Mouse (Mus musculus) liver, embryonic 13.5 days (tissue): ENCODE measurements around the gene Gulp1. TPM values are rescaled to one million over a fixed set of nuclear protein-coding genes. Genes with fewer than 3 reads are reported as not detected.

ENCODE experiments used
- ATAC-seq: fragments of 200-750 bp; cut with Nextera tagmentation; 2 replicates; pipeline ENCODE4 v1.8.0; 2017; ENCODE audit warnings: low read depth, mild to moderate bottlenecking, moderate number of reproducible peaks, moderate library complexity
- DNase-seq: peaks from one replicate; pipeline ENCODE4 v3.0.0; 2022
- H3K27ac ChIP-seq: fragments of 300-500 bp; sonication (generic); 2 replicates; pipeline ENCODE4 v1.5.1; 2015; ENCODE audit warnings: moderate library complexity, mild to moderate bottlenecking, inconsistent platforms
- H3K27me3 ChIP-seq: fragments of 300-500 bp; sonication (generic); 2 replicates; pipeline ENCODE4 v1.6.1; 2015; ENCODE audit warnings: mild to moderate bottlenecking, inconsistent platforms
- H3K36me3 ChIP-seq: fragments of 300-500 bp; sonication (generic); 2 replicates; pipeline ENCODE4 v1.6.1; 2015; ENCODE audit warnings: mild to moderate bottlenecking, inconsistent platforms
- H3K4me1 ChIP-seq: fragments of 300-500 bp; sonication (generic); replicated peaks from 2 replicates; pipeline ENCODE4 v1.6.1; 2015; ENCODE audit warnings: inconsistent platforms
- H3K4me2 ChIP-seq: fragments of 300-500 bp; sonication (generic); 2 replicates; pipeline ENCODE4 v1.6.1; 2015; ENCODE audit warnings: inconsistent platforms, mild to moderate bottlenecking, moderate library complexity
- H3K4me3 ChIP-seq: fragments of 300-500 bp; sonication (generic); replicated peaks from 2 replicates; pipeline ENCODE4 v1.5.1; 2015; ENCODE audit warnings: mild to moderate bottlenecking, inconsistent platforms
- H3K9ac ChIP-seq: fragments of 300-500 bp; sonication (generic); 2 replicates; pipeline ENCODE4 v1.6.1; 2015; ENCODE audit warnings: mild to moderate bottlenecking, inconsistent platforms
- H3K9me3 ChIP-seq: fragments of 300-500 bp; sonication (generic); replicated peaks from 2 replicates; pipeline ENCODE4 v1.6.1; 2016; ENCODE audit warnings: inconsistent platforms
- WGBS: fragments of 180-500 bp; shearing (Covaris S2); methylation state at CpG from one replicate; pipeline ENCODE4 v1.1.7; 2015; ENCODE audit not compliant: insufficient replicate concordance; 5-methylcytosine and 5-hydroxymethylcytosine counted together
- polyA plus RNA-seq: library from polyadenylated mRNA; unstranded; fragments of >200 nt; fragmentation: Nextera tagmentation; extraction: Ambion mirVana; gene quantifications from 2 replicates; pipeline ENCODE4 v1.2.1, GENCODE M21; 2015

Gulp1 gene
- 0.77 and 1.6 TPM in 2 replicates for polyA plus RNA-seq

DNA sequence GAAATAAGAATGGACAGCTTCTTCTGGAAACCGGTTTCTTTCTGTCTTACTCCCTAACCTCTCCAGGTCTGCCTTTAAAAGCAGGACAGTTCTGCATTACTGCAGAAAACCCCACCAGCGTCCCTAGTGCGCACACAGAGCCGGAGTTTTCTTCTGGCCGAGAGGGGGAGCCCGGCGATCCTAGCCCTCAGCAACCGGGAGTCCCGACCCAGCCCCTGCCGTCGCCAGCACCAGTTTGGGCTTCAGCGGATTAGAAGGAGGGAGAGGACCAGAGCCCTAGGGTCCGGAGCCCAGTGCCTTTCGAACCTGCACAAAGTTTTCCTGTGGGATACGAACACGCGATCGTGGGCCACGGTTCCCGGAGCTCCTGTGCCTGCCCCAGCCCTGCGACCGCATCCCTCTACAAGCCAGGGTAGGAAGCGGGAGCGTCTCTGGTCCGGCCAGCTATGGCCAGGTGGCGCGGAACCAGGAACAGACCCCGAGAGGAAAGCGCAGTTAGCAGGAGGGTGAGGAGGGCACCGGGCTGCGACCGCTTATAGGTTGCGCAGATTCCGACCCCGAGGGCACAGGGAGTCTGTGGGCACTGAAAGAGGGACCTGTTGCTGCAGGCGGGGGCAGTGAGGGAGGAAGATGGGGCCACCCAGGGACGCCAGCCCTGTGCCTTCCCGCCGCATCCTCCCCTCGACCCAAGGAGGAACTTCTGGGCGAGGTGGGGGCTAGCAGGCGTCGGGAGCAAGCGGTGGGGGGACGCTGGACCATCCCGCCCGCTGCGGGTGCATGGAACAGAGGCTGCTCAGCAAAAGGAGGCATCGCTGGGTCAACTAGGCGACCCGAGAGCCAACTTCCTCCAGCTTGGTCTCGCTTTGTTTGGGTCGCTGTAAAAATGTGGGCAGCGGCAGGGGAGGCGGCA lies at the start of gene Gulp1:
Gene Gulp1 (plus strand): TSS at position 51 of the 910 bp plus-strand sequence.
- Histone ChIP-seq H3K4me3 (peak within 1 kb of the TSS; percentile 57), H3K4me2 (peak within 1 kb of the TSS; percentile 74), H3K9me3 (no peaks in the 10 kb centered on the region), H3K9ac (peak within 1 kb of the TSS; percentile 59), H3K36me3 (no peaks in the 10 kb centered on the region), H3K4me1 (no peaks in the 10 kb centered on the region; the same call in 1 of the 2 replicates), H3K27ac (no peak within 1 kb of the TSS; the same call in 1 of the 2 replicates), H3K27me3 (peaks cover 14% of the 10 kb centered on the region)
- ATAC-seq (peak; percentile 67), DNase-seq (peak; percentile 4)
- WGBS, result under 1% methylated on average over 55 of the region's 55 CpGs

DNA sequence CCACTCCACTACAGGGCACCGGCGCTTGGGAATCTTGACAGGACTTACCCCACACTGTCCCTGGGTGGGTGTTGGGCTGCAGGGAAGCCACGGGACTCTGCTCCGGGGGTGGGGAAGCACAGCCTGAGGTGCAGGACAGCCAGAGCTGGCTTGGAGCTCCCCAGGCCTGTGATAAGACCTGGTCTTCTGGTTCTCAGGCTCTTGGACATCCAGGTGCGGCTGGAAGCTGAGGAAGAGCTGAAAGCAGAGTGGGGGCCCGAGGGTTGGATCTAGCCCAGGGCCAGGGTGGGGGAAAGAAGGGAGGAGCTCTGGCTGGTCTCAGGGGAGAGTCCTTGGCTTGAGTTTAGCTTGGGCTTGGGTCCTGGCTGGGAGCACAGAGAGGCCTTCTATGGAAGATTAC lies 1.1 kb upstream of the Gulp1 start:
- no peak for DNase-seq
- Histone ChIP-seq H3K4me1 (no peaks in the 10 kb centered on the region; the same call in 1 of the 2 replicates), H3K27ac (no peak overlapping the region), H3K27me3 (peaks cover 14% of the 10 kb centered on the region), H3K9me3 (no peaks in the 10 kb centered on the region), H3K36me3 (no peaks in the 10 kb centered on the region), H3K4me3 (no peak overlapping the region), H3K9ac (no peak overlapping the region), H3K4me2 (no peak overlapping the region)
- 60% methylated on average over 6 of the region's 6 CpGs for WGBS
- no peak for ATAC-seq

DNA sequence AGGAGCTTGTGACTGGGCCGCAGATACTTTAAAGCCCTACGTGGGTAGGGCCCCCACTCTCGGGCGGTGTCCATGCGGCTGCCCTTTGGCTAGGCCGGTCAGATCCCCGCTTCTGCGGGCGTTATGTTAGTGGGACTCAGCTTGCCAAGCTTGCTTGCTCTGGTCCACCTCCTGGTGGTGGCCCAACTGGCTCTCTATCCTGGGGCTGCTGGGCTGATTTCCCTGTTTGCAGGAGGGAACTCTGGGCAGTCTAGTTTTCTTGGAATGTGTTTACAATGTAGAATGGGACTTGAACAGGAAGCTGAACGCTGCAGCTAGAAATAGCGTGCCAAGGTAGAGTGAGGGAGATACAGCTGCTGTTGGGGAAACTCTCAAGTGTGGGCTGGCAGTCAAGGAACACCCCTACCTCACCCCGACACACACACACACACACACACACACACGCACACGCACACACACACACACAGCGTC lies 1.1 kb downstream of the Gulp1 start:
- Histone ChIP-seq H3K4me3 (peak overlapping the region; percentile 57), H3K27me3 (peaks cover 14% of the 10 kb centered on the region), H3K4me1 (no peaks in the 10 kb centered on the region; the same call in 1 of the 2 replicates), H3K9ac (peak overlapping the region; percentile 59), H3K4me2 (peak overlapping the region; percentile 74), H3K36me3 (no peaks in the 10 kb centered on the region), H3K27ac (no peak overlapping the region; the same call in 1 of the 2 replicates), H3K9me3 (no peaks in the 10 kb centered on the region)
- ATAC-seq (0 out of 2 replicates have a peak, but pooled peaks have one; percentile 7), DNase-seq (no peak)
- 10% methylated on average over 15 of the region's 15 CpGs for WGBS

DNA sequence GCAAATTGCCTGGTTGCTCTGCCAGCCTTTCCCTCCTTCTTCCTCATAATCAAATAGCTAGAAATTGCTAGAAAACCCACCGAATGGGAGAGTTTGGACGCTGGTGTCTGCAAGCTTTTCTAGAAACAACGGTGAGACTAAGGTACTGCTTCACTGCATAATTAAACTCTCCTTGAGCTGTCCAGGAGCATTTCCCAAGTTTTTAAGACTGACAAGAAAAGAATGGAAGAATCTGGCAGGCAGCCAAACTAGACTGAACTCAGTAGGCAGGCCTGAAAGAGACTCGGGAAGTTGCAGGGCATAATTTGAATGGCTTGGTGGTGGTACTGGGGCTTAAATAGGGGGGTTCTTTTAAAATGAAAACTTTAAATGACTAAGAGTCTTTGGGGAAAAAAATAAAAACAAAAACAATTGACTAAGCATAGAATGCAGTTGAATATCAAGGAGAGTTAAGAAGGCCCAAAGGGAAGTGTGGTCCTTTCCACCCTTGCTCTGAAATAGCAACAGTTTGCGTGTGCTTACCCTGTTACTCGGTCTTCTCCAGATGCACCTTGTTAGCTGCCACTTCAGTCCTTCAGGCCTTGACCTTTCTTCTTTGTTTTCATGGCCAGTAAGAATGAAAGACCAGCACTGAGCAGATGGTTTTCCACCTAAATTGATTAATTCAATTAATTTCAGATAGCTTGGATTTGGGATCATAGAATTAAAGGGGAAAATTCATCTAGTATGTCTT lies 2.0 kb downstream of the Gulp1 start:
- Histone ChIP-seq H3K9ac (no peak overlapping the region), H3K4me3 (no peak overlapping the region), H3K9me3 (no peaks in the 10 kb centered on the region), H3K27me3 (peaks cover 14% of the 10 kb centered on the region), H3K36me3 (no peaks in the 10 kb centered on the region), H3K4me1 (no peaks in the 10 kb centered on the region; the same call in 1 of the 2 replicates), H3K27ac (no peak overlapping the region), H3K4me2 (no peak overlapping the region)
- DNase-seq (no peak), ATAC-seq (no peak)
- WGBS, result 65% methylated on average over 6 of the region's 6 CpGs

- Histone ChIP-seq H3K4me1 (no peaks in the 10 kb centered on the region), H3K9ac (no peak overlapping the region), H3K4me3 (no peak overlapping the region), H3K36me3 (no peaks in the 10 kb centered on the region), H3K9me3 (no peaks in the 10 kb centered on the region), H3K27ac (no peak overlapping the region), H3K27me3 (no peaks in the 10 kb centered on the region), H3K4me2 (no peak overlapping the region)
- ATAC-seq, result no peak
- WGBS, result 76% methylated on average over 4 of the region's 4 CpGs
- DNase-seq, result no peak
Measured at GRCm38 (mm10) chr1:44567431-44567830, 16.1 kb downstream of the Gulp1 start.

GRCm38 (mm10) chr1:44568296-44568695 lies 17.0 kb downstream of the Gulp1 start:
- no peaks in the 10 kb centered on the region for H3K9me3 ChIP-seq
- no peak overlapping the region for H3K4me2 ChIP-seq
- H3K9ac ChIP-seq, result no peak overlapping the region
- ATAC-seq (no peak), DNase-seq (no peak)
- H3K4me1 ChIP-seq, result no peaks in the 10 kb centered on the region
- no peak overlapping the region for H3K4me3 ChIP-seq
- H3K27me3 ChIP-seq, result no peaks in the 10 kb centered on the region
- WGBS, result 55% methylated on average over 2 of the region's 2 CpGs
- H3K36me3 ChIP-seq, result no peaks in the 10 kb centered on the region
- no peak overlapping the region for H3K27ac ChIP-seq

GRCm38 (mm10) chr1:44576001-44576400 lies 24.7 kb downstream of the Gulp1 start:
- no peak for DNase-seq
- Histone ChIP-seq H3K4me2 (no peak overlapping the region), H3K27me3 (no peaks in the 10 kb centered on the region), H3K9ac (no peak overlapping the region), H3K9me3 (no peaks in the 10 kb centered on the region), H3K4me3 (no peak overlapping the region), H3K36me3 (no peaks in the 10 kb centered on the region), H3K4me1 (no peaks in the 10 kb centered on the region), H3K27ac (no peak overlapping the region)
- 81% methylated on average over 1 of the region's 1 CpGs for WGBS
- no peak for ATAC-seq

DNA sequence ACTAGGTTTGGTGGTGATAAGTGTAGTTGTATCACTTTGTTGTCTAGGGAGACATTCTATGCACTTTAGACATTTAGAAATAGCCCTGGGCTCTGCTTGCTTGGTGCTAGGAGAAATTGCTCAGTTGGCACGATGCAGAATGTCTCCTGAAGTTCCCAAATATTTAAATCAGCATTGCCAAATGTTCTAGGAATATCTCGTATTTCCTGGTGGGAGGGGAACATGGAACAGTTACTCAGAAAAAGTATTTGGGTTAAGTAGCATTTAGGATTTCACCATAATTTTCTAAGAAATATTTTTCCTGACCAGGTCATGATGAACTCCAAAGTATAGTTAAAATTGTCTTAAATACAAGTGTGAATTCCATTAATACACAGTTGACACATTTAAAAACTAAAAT lies 25.3 kb downstream of the Gulp1 start:
- Histone ChIP-seq H3K4me1 (no peaks in the 10 kb centered on the region), H3K36me3 (no peaks in the 10 kb centered on the region), H3K27me3 (no peaks in the 10 kb centered on the region), H3K4me2 (no peak overlapping the region), H3K9me3 (no peaks in the 10 kb centered on the region), H3K27ac (no peak overlapping the region), H3K4me3 (no peak overlapping the region), H3K9ac (no peak overlapping the region)
- ATAC-seq, result no peak
- 58% methylated on average over 2 of the region's 2 CpGs for WGBS
- no peak for DNase-seq

GRCm38 (mm10) chr1:44580390-44580789 lies 29.1 kb downstream of the Gulp1 start:
- Histone ChIP-seq H3K27me3 (no peaks in the 10 kb centered on the region), H3K4me1 (no peaks in the 10 kb centered on the region), H3K36me3 (no peaks in the 10 kb centered on the region), H3K9me3 (no peaks in the 10 kb centered on the region), H3K4me2 (no peak overlapping the region), H3K4me3 (no peak overlapping the region), H3K9ac (no peak overlapping the region), H3K27ac (no peak overlapping the region)
- WGBS, result 69% methylated on average over 3 of the region's 3 CpGs
- DNase-seq, result no peak
- ATAC-seq, result no peak

GRCm38 (mm10) chr1:44584886-44585385 lies 33.6 kb downstream of the Gulp1 start:
- Histone ChIP-seq H3K9ac (no peak overlapping the region), H3K27ac (no peak overlapping the region), H3K4me3 (no peak overlapping the region), H3K36me3 (no peaks in the 10 kb centered on the region), H3K9me3 (no peaks in the 10 kb centered on the region), H3K4me2 (no peak overlapping the region), H3K27me3 (no peaks in the 10 kb centered on the region), H3K4me1 (no peaks in the 10 kb centered on the region)
- DNase-seq (peak; percentile 35), ATAC-seq (peak; percentile 87)
- WGBS, result 4% methylated on average over 3 of the region's 3 CpGs

DNA sequence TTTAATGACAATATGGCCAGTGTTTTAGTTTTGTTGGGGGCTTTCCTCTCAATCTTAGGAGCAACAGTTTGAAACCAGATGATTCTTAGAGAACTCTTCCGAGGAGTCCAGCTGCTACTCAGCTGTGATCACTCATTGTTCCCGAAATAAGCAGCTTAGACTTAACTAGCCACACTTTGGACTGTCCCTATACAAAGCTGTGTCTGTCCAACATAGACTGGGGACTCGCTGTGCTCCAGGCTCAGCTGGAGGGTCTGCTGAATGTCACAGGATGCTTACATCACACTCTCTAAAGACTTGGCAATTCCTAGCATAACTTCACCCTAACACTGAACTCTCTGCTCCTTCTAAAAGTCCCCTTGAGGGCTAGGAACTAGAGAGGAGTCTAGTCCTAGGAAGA lies 40.4 kb downstream of the Gulp1 start:
- H3K27ac ChIP-seq, result no peak overlapping the region
- DNase-seq (no peak), ATAC-seq (no peak)
- no peak overlapping the region for H3K9ac ChIP-seq
- no peaks in the 10 kb centered on the region for H3K36me3 ChIP-seq
- no peak overlapping the region for H3K4me2 ChIP-seq
- no peaks in the 10 kb centered on the region for H3K4me1 ChIP-seq
- 37% methylated on average over 3 of the region's 3 CpGs for WGBS
- H3K27me3 ChIP-seq, result no peaks in the 10 kb centered on the region
- no peaks in the 10 kb centered on the region for H3K9me3 ChIP-seq
- no peak overlapping the region for H3K4me3 ChIP-seq
